Mouse (Mus musculus) limb, embryonic 14.5 days (tissue): ENCODE results near the gene Dusp1. TPM values are rescaled to one million over a fixed set of nuclear protein-coding genes. Genes with fewer than 3 reads are reported as not detected.
A peak's percentile ranks its signal among the peaks of the same experiment; 100 is the strongest.

Source experiments
- ATAC-seq: fragments of 200-750 bp; cut with Nextera tagmentation; 2 replicates; pipeline ENCODE4 v1.8.0; 2017; ENCODE audit warnings: low read depth, moderate number of reproducible peaks, moderate TSS enrichment; ENCODE audit not compliant: low FRiP score
- DNase-seq: peaks from one replicate; pipeline ENCODE4 v3.0.0-alpha.2; 2015; ENCODE audit warnings: low spot score
- H3K27ac ChIP-seq: fragments of 300-500 bp; sonication (generic); replicated peaks from 2 replicates; pipeline ENCODE4 v1.5.1; 2014; ENCODE audit warnings: low read depth, mild to moderate bottlenecking, low read length, moderate library complexity, mixed read lengths
- H3K27me3 ChIP-seq: fragments of 300-500 bp; sonication (generic); 2 replicates; pipeline ENCODE4 v1.6.1; 2014; ENCODE audit warnings: low read length, mixed read lengths; ENCODE audit not compliant: control insufficient read depth, insufficient read depth
- H3K36me3 ChIP-seq: fragments of 300-500 bp; sonication (generic); 2 replicates; pipeline ENCODE4 v1.6.1; 2014; ENCODE audit warnings: mild to moderate bottlenecking, low read length, moderate library complexity, mixed read lengths; ENCODE audit not compliant: control insufficient read depth, insufficient read depth
- H3K4me1 ChIP-seq: fragments of 300-500 bp; sonication (generic); 2 replicates; pipeline ENCODE4 v1.6.1; 2014; ENCODE audit warnings: antibody characterized with exemption, low read length, mixed read lengths; ENCODE audit not compliant: control insufficient read depth, insufficient read depth
- H3K4me2 ChIP-seq: fragments of 300-500 bp; sonication (generic); replicated peaks from 2 replicates; pipeline ENCODE4 v1.6.1; 2014; ENCODE audit warnings: low read depth, mild to moderate bottlenecking, low read length, moderate library complexity; ENCODE audit not compliant: severe bottlenecking
- H3K4me3 ChIP-seq: fragments of 300-500 bp; sonication (generic); replicated peaks from 2 replicates; pipeline ENCODE4 v1.5.1; 2014; ENCODE audit warnings: low read length
- H3K9ac ChIP-seq: fragments of 300-500 bp; sonication (generic); 2 replicates; pipeline ENCODE4 v1.6.1; 2014; ENCODE audit warnings: mild to moderate bottlenecking, low read depth, low read length, moderate library complexity; ENCODE audit not compliant: severe bottlenecking
- H3K9me3 ChIP-seq: fragments of 300-500 bp; sonication (generic); 2 replicates; pipeline ENCODE4 v1.6.1; 2016; ENCODE audit warnings: low read length; ENCODE audit not compliant: control insufficient read depth
- POLR2A ChIP-seq: fragments of 200-500 bp; IDR thresholded peaks from 2 replicates; pipeline ENCODE4 v1.8.0; 2012; ENCODE audit warnings: inconsistent platforms, mild to moderate bottlenecking, moderate library complexity, borderline replicate concordance; ENCODE audit not compliant: insufficient read depth, insufficient read length; ENCODE audit errors: extremely low read depth
- WGBS: fragments of 180-500 bp; shearing (Covaris S2); extraction: QIAGEN DNeasy Blood & Tissue Kit; methylation state at CpG from one replicate; pipeline ENCODE4 v1.1.7; 2014; 5-methylcytosine and 5-hydroxymethylcytosine counted together
- polyA plus RNA-seq, 2 experiments: library from polyadenylated mRNA; depleted of rRNA in 1 of 2; stranded (reverse) in 1 of 2; unstranded in 1 of 2; fragments of >200 nt; fragmentation: Nextera tagmentation in 1 of 2; extraction: Ambion mirVana in 1 of 2; gene quantifications; 2 replicates each; pipeline versions ENCODE4 v1.2.1 to v1.2.3; 2012 to 2014

Gene Dusp1
- polyA plus RNA-seq, 2 experiments: 27.7 to 29.6 TPM

DNA sequence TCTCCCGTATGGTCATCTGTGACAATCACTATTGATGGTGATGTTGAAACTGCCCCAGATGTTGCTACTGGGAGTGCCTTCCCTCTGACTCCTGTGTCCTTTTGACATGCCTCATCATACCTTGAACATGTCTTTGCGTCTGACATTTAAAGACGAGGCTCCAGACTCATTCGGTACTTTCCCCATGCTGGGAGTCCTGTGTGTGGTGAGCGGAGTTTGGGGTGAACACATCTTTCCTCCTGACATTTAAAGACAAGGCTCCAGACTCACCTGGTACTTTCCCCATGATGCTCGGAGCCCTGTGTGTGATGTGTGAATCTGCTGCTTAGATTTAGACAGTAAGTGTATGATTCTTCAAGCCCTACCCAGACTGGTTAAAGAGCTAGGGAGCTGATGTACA is 10.8 kb downstream of the Dusp1 start:
- Histone ChIP-seq H3K4me3 (no peak overlapping the region), H3K27me3 (0 out of 2 replicates have a peak, but pooled peaks cover 5% of the 10 kb centered on the region), H3K9ac (no peak overlapping the region), H3K4me2 (no peak overlapping the region), H3K27ac (no peak overlapping the region), H3K9me3 (no peaks in the 10 kb centered on the region), H3K4me1 (peaks cover 3% of the 10 kb centered on the region; the same call in 1 of the 2 replicates), H3K36me3 (no peaks in the 10 kb centered on the region)
- WGBS: 85% methylated on average over 6 of the region's 6 CpGs
- ATAC-seq (no peak), DNase-seq (no peak)
- TF ChIP-seq POLR2A: no peak

DNA sequence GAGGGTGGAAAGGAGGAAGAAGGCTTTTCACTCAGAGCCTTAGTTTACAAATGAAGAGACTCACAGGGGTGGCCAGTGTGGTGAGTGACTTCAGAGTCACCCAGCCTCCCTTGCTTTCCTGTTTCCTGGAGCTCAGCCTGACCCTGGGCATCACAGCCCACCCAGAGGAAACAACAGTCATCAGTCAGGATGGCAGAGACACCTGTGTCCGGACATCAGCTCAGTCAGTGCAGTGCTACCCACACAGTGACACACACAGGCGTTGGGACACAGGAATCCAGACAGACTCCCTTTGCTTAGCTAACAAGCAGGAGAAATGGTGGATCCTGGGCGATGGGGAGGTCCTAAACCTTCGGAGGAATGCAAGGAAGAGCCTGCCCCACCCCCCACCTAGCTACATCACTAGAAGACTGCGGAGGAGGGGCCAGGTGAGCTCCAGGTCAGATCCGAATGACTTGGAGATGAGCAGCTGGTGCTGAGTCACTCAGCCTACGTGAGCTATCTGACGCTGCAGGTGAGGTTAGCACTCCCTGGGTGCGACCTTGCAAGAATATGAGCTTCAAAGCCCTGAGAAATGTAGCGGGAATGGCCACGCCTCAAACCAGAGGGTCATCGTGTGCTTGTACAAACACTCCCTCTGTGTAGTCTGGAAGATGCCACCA is 12.6 kb downstream of the Dusp1 start:
- no peak for TF ChIP-seq POLR2A
- H3K9ac ChIP-seq: no peak overlapping the region
- H3K36me3 ChIP-seq: no peaks in the 10 kb centered on the region
- WGBS: 9% methylated on average over 12 of the region's 12 CpGs
- H3K4me1 ChIP-seq: peaks cover 3% of the 10 kb centered on the region; the same call in 1 of the 2 replicates
- no peak overlapping the region for H3K27ac ChIP-seq
- 0 out of 2 replicates have a peak overlapping the region, but pooled peaks have one; percentile 5 for H3K4me2 ChIP-seq
- H3K9me3 ChIP-seq: no peaks in the 10 kb centered on the region
- no peak overlapping the region for H3K4me3 ChIP-seq
- DNase-seq (peak; percentile 18), ATAC-seq (no peak)
- H3K27me3 ChIP-seq: 0 out of 2 replicates have a peak, but pooled peaks cover 5% of the 10 kb centered on the region

DNA sequence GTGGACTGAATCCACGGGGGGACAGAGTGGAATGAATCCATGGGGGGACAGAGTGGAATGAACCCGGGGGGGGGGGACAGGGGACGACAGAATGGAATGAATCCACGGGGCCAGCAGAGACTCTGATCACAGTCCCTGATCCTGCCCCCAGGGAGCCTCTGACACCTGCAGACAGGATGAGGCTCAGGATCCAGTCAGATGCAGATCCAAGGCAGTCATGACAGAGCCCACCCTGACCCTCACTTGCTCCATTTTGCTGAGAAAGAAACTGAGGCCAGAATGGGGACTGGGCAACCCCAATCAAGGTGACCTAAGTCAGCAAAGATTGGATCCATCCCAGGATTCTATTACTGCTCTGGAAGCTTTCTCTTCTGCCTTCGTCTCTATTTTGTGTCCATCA is 13.4 kb downstream of the Dusp1 start:
- Histone ChIP-seq H3K4me1 (peaks cover 3% of the 10 kb centered on the region; the same call in 1 of the 2 replicates), H3K27me3 (0 out of 2 replicates have a peak, but pooled peaks cover 5% of the 10 kb centered on the region), H3K4me3 (no peak overlapping the region), H3K36me3 (no peaks in the 10 kb centered on the region), H3K4me2 (no peak overlapping the region), H3K9me3 (no peaks in the 10 kb centered on the region), H3K27ac (no peak overlapping the region), H3K9ac (no peak overlapping the region)
- 8% methylated on average over 5 of the region's 5 CpGs for WGBS
- no peak for DNase-seq
- ATAC-seq: no peak
- no peak for TF ChIP-seq POLR2A

DNA sequence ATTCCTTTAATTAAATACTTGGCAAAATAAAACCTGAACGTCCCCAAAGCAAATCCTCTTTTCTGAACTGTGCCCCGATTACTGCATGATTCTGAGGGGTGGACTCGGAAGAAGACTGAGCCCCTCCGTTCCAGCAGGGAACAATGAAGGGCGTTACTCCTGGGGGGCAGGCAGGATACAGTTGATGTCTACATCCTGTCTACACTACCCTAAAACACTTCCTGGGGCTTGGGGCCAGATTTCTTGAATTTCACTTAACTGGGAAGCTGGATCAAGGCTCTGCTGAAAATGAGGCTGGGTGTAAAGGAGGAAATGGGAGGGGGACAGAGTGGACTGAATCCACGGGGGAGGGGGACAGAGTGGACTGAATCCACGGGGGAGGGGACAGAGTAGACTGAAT is 14.2 kb downstream of the Dusp1 start:
- Histone ChIP-seq H3K4me1 (peaks cover 3% of the 10 kb centered on the region; the same call in 1 of the 2 replicates), H3K9ac (no peak overlapping the region), H3K27ac (peak overlapping the region; percentile 30; the same call in 1 of the 2 replicates), H3K9me3 (no peaks in the 10 kb centered on the region), H3K4me2 (no peak overlapping the region), H3K36me3 (no peaks in the 10 kb centered on the region), H3K27me3 (0 out of 2 replicates have a peak, but pooled peaks cover 5% of the 10 kb centered on the region), H3K4me3 (no peak overlapping the region)
- ATAC-seq (peak; percentile 50; the same call in 1 of the 2 replicates), DNase-seq (peak; percentile 46)
- no peak for TF ChIP-seq POLR2A
- WGBS: 17% methylated on average over 7 of the region's 7 CpGs

DNA sequence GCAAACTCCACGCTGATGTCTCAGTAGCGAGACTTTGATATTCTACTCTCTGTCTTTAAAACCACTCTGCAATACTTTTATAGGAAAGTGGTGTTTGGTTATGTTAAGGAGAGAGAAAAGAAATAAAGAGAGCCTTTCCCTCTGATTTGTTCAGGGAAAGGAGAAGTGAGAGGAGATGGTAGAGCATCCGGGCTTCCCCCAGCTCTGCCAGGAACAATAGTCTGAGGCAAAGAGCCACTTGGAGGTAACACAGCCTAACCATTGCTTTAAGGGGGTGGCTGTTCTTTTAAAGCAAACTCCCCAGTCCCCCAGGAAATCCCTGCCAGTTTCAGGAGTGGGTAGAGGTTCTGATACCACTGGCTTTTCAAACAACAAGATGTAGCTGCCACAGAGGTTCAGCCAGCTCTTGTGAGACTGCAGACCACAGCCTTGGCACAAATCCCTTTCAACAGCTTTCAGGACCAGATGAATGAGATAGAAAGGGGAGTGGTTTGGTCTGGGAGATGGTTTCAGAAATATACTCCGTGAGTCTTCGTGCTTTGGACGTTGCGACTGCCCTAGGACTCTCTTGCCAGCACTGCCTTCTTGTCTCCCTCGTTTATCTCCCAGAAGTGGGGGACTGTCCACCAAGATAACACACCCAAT is 17.5 kb downstream of the Dusp1 start:
- Histone ChIP-seq H3K9ac (no peak overlapping the region), H3K27me3 (0 out of 2 replicates have a peak, but pooled peaks cover under 1% of the 10 kb centered on the region), H3K9me3 (no peaks in the 10 kb centered on the region), H3K36me3 (no peaks in the 10 kb centered on the region), H3K27ac (no peak overlapping the region), H3K4me3 (no peak overlapping the region), H3K4me2 (no peak overlapping the region), H3K4me1 (peaks cover 3% of the 10 kb centered on the region; the same call in 1 of the 2 replicates)
- TF ChIP-seq POLR2A: no peak
- 82% methylated on average over 8 of the region's 8 CpGs for WGBS
- DNase-seq (no peak), ATAC-seq (no peak)
